Mouse (Mus musculus) midbrain, embryonic 10.5 days (tissue): ENCODE data around the gene Gskip. TPM values are rescaled to one million over a fixed set of nuclear protein-coding genes. Genes with fewer than 3 reads are reported as not detected.
A peak's percentile ranks its signal among the peaks of the same experiment; 100 is the strongest.

Experiments used
- DNase-seq: peaks from one replicate; pipeline ENCODE4 v3.0.0-alpha.2; 2017; ENCODE audit warnings: low spot score
- H3K27ac ChIP-seq: fragments of 300-500 bp; sonication (generic); replicated peaks from 2 replicates; pipeline ENCODE4 v1.5.1; 2016; ENCODE audit warnings: mild to moderate bottlenecking
- H3K27me3 ChIP-seq: fragments of 300-500 bp; sonication (generic); 2 replicates; pipeline ENCODE4 v1.6.1; 2016; ENCODE audit warnings: low read depth, mild to moderate bottlenecking; ENCODE audit not compliant: poor library complexity, severe bottlenecking
- H3K36me3 ChIP-seq: fragments of 300-500 bp; sonication (generic); 2 replicates; pipeline ENCODE4 v1.6.1; 2016; ENCODE audit warnings: mild to moderate bottlenecking, moderate library complexity
- H3K4me1 ChIP-seq: fragments of 300-500 bp; sonication (generic); 2 replicates; pipeline ENCODE4 v1.6.1; 2016
- H3K4me3 ChIP-seq: fragments of 300-500 bp; sonication (generic); 2 replicates; pipeline ENCODE4 v1.5.1; 2016; ENCODE audit warnings: mild to moderate bottlenecking, moderate library complexity
- H3K9me3 ChIP-seq: fragments of 300-500 bp; sonication (generic); replicated peaks from 2 replicates; pipeline ENCODE4 v1.6.1; 2016; ENCODE audit warnings: mild to moderate bottlenecking
- WGBS: fragments of 180-500 bp; shearing (Covaris S2); methylation state at CpG from one replicate; pipeline ENCODE4 v1.1.7; 2016; 5-methylcytosine and 5-hydroxymethylcytosine counted together
- polyA plus RNA-seq: library from polyadenylated mRNA; unstranded; fragments of >200 nt; fragmentation: Nextera tagmentation; extraction: Ambion mirVana; gene quantifications from 2 replicates; pipeline ENCODE4 v1.2.1, GENCODE M21; 2016

Gskip gene
- polyA plus RNA-seq, 1 experiment from 2014 or later: 38.1 TPM

- Histone ChIP-seq H3K27ac (no peak overlapping the region), H3K4me3 (no peak overlapping the region), H3K9me3 (no peaks in the 10 kb centered on the region), H3K27me3 (no peaks in the 10 kb centered on the region), H3K36me3 (peaks cover 62% of the 10 kb centered on the region), H3K4me1 (peaks cover 14% of the 10 kb centered on the region)
- DNase-seq: no peak
- WGBS: 92% methylated on average over 13 of the region's 13 CpGs
These were observed 4.8 kb downstream of the Gskip start for GRCm38 (mm10) chr12:105689435-105689834.

GRCm38 (mm10) chr12:105694021-105694420, 9.4 kb downstream of the Gskip start:
- Histone ChIP-seq H3K4me1 (no peaks in the 10 kb centered on the region), H3K27me3 (no peaks in the 10 kb centered on the region), H3K4me3 (no peak overlapping the region), H3K36me3 (peaks cover 83% of the 10 kb centered on the region), H3K27ac (no peak overlapping the region), H3K9me3 (no peaks in the 10 kb centered on the region)
- no peak for DNase-seq
- 96% methylated on average over 2 of the region's 2 CpGs for WGBS

GRCm38 (mm10) chr12:105695848-105696247, 11.2 kb downstream of the Gskip start:
- Histone ChIP-seq H3K9me3 (no peaks in the 10 kb centered on the region), H3K36me3 (peaks cover 82% of the 10 kb centered on the region), H3K4me3 (no peak overlapping the region), H3K27me3 (no peaks in the 10 kb centered on the region), H3K27ac (no peak overlapping the region), H3K4me1 (no peaks in the 10 kb centered on the region)
- WGBS: 84% methylated on average over 7 of the region's 7 CpGs
- DNase-seq: no peak

GRCm38 (mm10) chr12:105697104-105697780, 12.6 kb downstream of the Gskip start:
- Histone ChIP-seq H3K27ac (no peak overlapping the region), H3K9me3 (no peaks in the 10 kb centered on the region), H3K4me1 (no peaks in the 10 kb centered on the region), H3K27me3 (no peaks in the 10 kb centered on the region), H3K36me3 (peaks cover 81% of the 10 kb centered on the region), H3K4me3 (no peak overlapping the region)
- WGBS: 93% methylated on average over 8 of the region's 8 CpGs
- no peak for DNase-seq

- no peak for DNase-seq
- H3K4me3 ChIP-seq: no peak overlapping the region
- WGBS: 93% methylated on average over 12 of the region's 12 CpGs
- H3K4me1 ChIP-seq: peaks cover 16% of the 10 kb centered on the region
- H3K27ac ChIP-seq: no peak overlapping the region
- no peaks in the 10 kb centered on the region for H3K9me3 ChIP-seq
- no peaks in the 10 kb centered on the region for H3K27me3 ChIP-seq
- H3K36me3 ChIP-seq: peaks cover 54% of the 10 kb centered on the region
These were observed 15.8 kb downstream of the Gskip start for GRCm38 (mm10) chr12:105700433-105700832.

GRCm38 (mm10) chr12:105705799-105706487, 21.3 kb downstream of the Gskip start, which contains the start of gene Ak7:
TSS of gene Ak7 (plus strand) at chr12:105705976.
- Histone ChIP-seq H3K27me3 (no peaks in the 10 kb centered on the region), H3K4me3 (peak within 1 kb of the TSS; percentile 38), H3K27ac (no peak within 1 kb of the TSS), H3K9me3 (no peaks in the 10 kb centered on the region), H3K4me1 (peaks cover 26% of the 10 kb centered on the region), H3K36me3 (peaks cover 14% of the 10 kb centered on the region)
- peak; percentile 92 for DNase-seq
- WGBS: 11% methylated on average over 22 of the region's 22 CpGs

GRCm38 (mm10) chr12:105718616-105719015, 34.0 kb downstream of the Gskip start:
- no peak overlapping the region for H3K4me3 ChIP-seq
- WGBS: 70% methylated on average over 17 of the region's 17 CpGs

GRCm38 (mm10) chr12:105720196-105720595, 35.6 kb downstream of the Gskip start:
- no peak for DNase-seq
- Histone ChIP-seq H3K4me3 (no peak overlapping the region), H3K27ac (no peak overlapping the region), H3K27me3 (no peaks in the 10 kb centered on the region), H3K9me3 (no peaks in the 10 kb centered on the region), H3K36me3 (no peaks in the 10 kb centered on the region), H3K4me1 (peaks cover 12% of the 10 kb centered on the region)
- WGBS: 74% methylated on average over 3 of the region's 3 CpGs

More at GRCm38 (mm10) chr12:105718616-105719015, 34.0 kb downstream of the Gskip start:
- H3K9me3 ChIP-seq: no peaks in the 10 kb centered on the region
- no peak overlapping the region for H3K27ac ChIP-seq
- no peak for DNase-seq
- peaks cover 12% of the 10 kb centered on the region for H3K4me1 ChIP-seq
- H3K27me3 ChIP-seq: no peaks in the 10 kb centered on the region
- H3K36me3 ChIP-seq: no peaks in the 10 kb centered on the region

GRCm38 (mm10) chr12:105721452-105722132, 37.0 kb downstream of the Gskip start:
- Histone ChIP-seq H3K9me3 (no peaks in the 10 kb centered on the region), H3K36me3 (no peaks in the 10 kb centered on the region), H3K27ac (no peak overlapping the region), H3K27me3 (no peaks in the 10 kb centered on the region), H3K4me3 (no peak overlapping the region), H3K4me1 (peaks cover 12% of the 10 kb centered on the region)
- DNase-seq: no peak
- 59% methylated on average over 14 of the region's 14 CpGs for WGBS

- Histone ChIP-seq H3K27ac (no peak overlapping the region), H3K4me1 (peaks cover 12% of the 10 kb centered on the region), H3K27me3 (no peaks in the 10 kb centered on the region), H3K36me3 (no peaks in the 10 kb centered on the region), H3K9me3 (no peaks in the 10 kb centered on the region), H3K4me3 (no peak overlapping the region)
- WGBS: 6% methylated on average over 5 of the region's 5 CpGs
- DNase-seq: peak; percentile 26
These were observed 38.0 kb downstream of the Gskip start for GRCm38 (mm10) chr12:105722657-105723056.

- WGBS: 71% methylated on average over 1 of the region's 1 CpGs
- Histone ChIP-seq H3K4me3 (no peak overlapping the region), H3K9me3 (no peaks in the 10 kb centered on the region), H3K27ac (no peak overlapping the region), H3K36me3 (no peaks in the 10 kb centered on the region), H3K4me1 (peaks cover 12% of the 10 kb centered on the region), H3K27me3 (no peaks in the 10 kb centered on the region)
- no peak for DNase-seq
These were observed 40.0 kb downstream of the Gskip start for GRCm38 (mm10) chr12:105724616-105725015.

- 80% methylated on average over 13 of the region's 13 CpGs for WGBS
- Histone ChIP-seq H3K36me3 (no peaks in the 10 kb centered on the region), H3K27ac (no peak overlapping the region), H3K4me3 (no peak overlapping the region), H3K27me3 (no peaks in the 10 kb centered on the region), H3K9me3 (no peaks in the 10 kb centered on the region), H3K4me1 (peaks cover 11% of the 10 kb centered on the region)
- DNase-seq: no peak
These were observed 41.1 kb downstream of the Gskip start for GRCm38 (mm10) chr12:105725736-105726135.

- DNase-seq: no peak
- no peaks in the 10 kb centered on the region for H3K27me3 ChIP-seq
- H3K4me3 ChIP-seq: no peak overlapping the region
- H3K9me3 ChIP-seq: no peaks in the 10 kb centered on the region
- no peak overlapping the region for H3K27ac ChIP-seq
- H3K36me3 ChIP-seq: no peaks in the 10 kb centered on the region
- no peaks in the 10 kb centered on the region for H3K4me1 ChIP-seq
- WGBS: 92% methylated on average over 3 of the region's 3 CpGs
These were observed 42.6 kb downstream of the Gskip start for GRCm38 (mm10) chr12:105727268-105727667.
